Mouse (Mus musculus): ENCODE data around the gene Gm42791. TPM values are rescaled to one million over a fixed set of nuclear protein-coding genes. Genes with fewer than 3 reads are reported as not detected.

The Gm42791 gene
- polyA plus RNA-seq, 1 experiment from 2014 or later, result 2.3 TPM

- 55% methylated on average over 7 of the region's 7 CpGs for WGBS
- peak overlapping the region; percentile 63 for H3K4me3 ChIP-seq
- no peak for ATAC-seq (ENCODE audit: extremely low read depth, insufficient number of reproducible peaks, low FRiP score, low TSS enrichment)
These were observed 639 bp downstream of the Gm42791 start for GRCm38 (mm10) chr5:148994311-148994705.

DNA sequence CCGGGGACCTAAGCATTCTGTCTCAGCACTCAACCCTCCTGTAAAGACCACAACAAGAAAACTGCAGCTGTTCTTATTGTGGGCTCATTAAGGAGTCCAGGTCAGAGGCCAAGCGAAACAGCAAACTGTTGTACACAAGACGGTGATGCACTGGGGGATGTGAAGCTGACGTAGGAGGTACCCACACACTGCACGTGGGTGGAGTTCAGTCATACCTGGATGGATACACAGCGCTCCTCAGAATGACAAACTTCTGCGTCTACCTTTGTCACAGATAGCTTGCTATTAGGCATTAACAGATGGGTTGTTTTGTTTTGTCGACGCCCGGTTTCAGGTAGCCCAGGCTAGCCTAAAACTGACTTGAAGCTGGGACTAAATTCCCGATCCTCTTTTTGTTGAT lies 2.3 kb downstream of the Gm42791 start:
- peaks cover 28% of the 10 kb centered on the region for H3K4me1 ChIP-seq
- H3K36me3 ChIP-seq, result peaks cover 4% of the 10 kb centered on the region
- H3K4me3 ChIP-seq, result no peak overlapping the region
- ATAC-seq (ENCODE audit: extremely low read depth, insufficient number of reproducible peaks, low FRiP score, low TSS enrichment), result no peak
- H3K9ac ChIP-seq, result no peak overlapping the region
- H3K4me2 ChIP-seq, result no peak overlapping the region
- H3K27me3 ChIP-seq (replicated peaks), result no peaks in the 10 kb centered on the region
- 92% methylated on average over 11 of the region's 11 CpGs for WGBS
- H3K27ac ChIP-seq (replicated peaks), result no peak overlapping the region
- H3K9me3 ChIP-seq, result peaks cover 7% of the 10 kb centered on the region; the same call in 1 of the 2 replicates

More at GRCm38 (mm10) chr5:148994311-148994705, 639 bp downstream of the Gm42791 start:
- Histone ChIP-seq H3K27me3 (replicated peaks) (no peaks in the 10 kb centered on the region), H3K36me3 (no peaks in the 10 kb centered on the region), H3K4me2 (peak overlapping the region; percentile 79), H3K9me3 (peaks cover 3% of the 10 kb centered on the region; the same call in 1 of the 2 replicates), H3K27ac (replicated peaks) (peak overlapping the region; percentile 95), H3K9ac (peak overlapping the region; percentile 86), H3K4me1 (peaks cover 28% of the 10 kb centered on the region)

GRCm38 (mm10) chr5:148990891-148991311 lies 4.0 kb downstream of the Gm42791 start:
- H3K9me3 ChIP-seq, result peaks cover 11% of the 10 kb centered on the region; the same call in 1 of the 2 replicates
- peak overlapping the region; percentile 84 for H3K27ac ChIP-seq (replicated peaks)
- peaks cover 6% of the 10 kb centered on the region for H3K36me3 ChIP-seq
- H3K9ac ChIP-seq, result peak overlapping the region; percentile 72
- no peaks in the 10 kb centered on the region for H3K27me3 ChIP-seq (replicated peaks)
- H3K4me1 ChIP-seq, result peaks cover 28% of the 10 kb centered on the region
- ATAC-seq (ENCODE audit: extremely low read depth, insufficient number of reproducible peaks, low FRiP score, low TSS enrichment), result no peak
- H3K4me3 ChIP-seq, result peak overlapping the region; percentile 20
- H3K4me2 ChIP-seq, result peak overlapping the region; percentile 54
- 39% methylated on average over 12 of the region's 12 CpGs for WGBS

DNA sequence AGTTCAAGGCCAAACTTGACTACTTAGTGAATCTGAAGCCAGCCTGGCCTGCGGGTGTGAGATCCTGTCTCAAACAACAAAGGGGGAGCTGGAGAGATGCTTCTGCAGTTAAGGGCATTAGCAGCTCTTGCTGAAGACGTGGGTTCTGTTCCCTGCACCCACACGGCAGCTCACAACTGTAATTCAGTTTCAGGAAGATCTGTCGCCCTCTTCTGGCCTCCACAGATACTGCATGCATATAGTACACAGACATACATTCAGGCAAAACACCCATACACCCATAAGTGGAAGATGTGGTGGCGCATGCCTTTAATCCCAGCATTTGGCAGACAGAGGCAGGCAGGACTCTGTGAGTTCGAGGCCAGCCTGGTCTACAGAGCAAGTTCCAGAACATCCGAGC lies 5.5 kb downstream of the Gm42791 start:
- peaks cover 6% of the 10 kb centered on the region for H3K36me3 ChIP-seq
- no peak overlapping the region for H3K27ac ChIP-seq (replicated peaks)
- 84% methylated on average over 7 of the region's 7 CpGs for WGBS
- peaks cover 19% of the 10 kb centered on the region for H3K4me1 ChIP-seq
- H3K4me3 ChIP-seq, result no peak overlapping the region
- H3K27me3 ChIP-seq (replicated peaks), result no peaks in the 10 kb centered on the region
- no peak overlapping the region for H3K4me2 ChIP-seq
- H3K9ac ChIP-seq, result no peak overlapping the region
- peaks cover 11% of the 10 kb centered on the region; the same call in 1 of the 2 replicates for H3K9me3 ChIP-seq
- no peak for ATAC-seq (ENCODE audit: extremely low read depth, insufficient number of reproducible peaks, low FRiP score, low TSS enrichment)

- Histone ChIP-seq H3K27me3 (replicated peaks) (no peaks in the 10 kb centered on the region), H3K4me3 (peak overlapping the region; percentile 4; the same call in 1 of the 2 replicates), H3K9ac (peak overlapping the region; percentile 40; the same call in 1 of the 2 replicates), H3K4me2 (peak overlapping the region; percentile 52), H3K27ac (replicated peaks) (no peak overlapping the region), H3K9me3 (peaks cover 17% of the 10 kb centered on the region), H3K36me3 (peaks cover 13% of the 10 kb centered on the region), H3K4me1 (no peaks in the 10 kb centered on the region)
- 39% methylated on average over 13 of the region's 13 CpGs for WGBS
- no peak for ATAC-seq (ENCODE audit: extremely low read depth, insufficient number of reproducible peaks, low FRiP score, low TSS enrichment)
These were observed 10.0 kb downstream of the Gm42791 start for GRCm38 (mm10) chr5:148984961-148985360.

DNA sequence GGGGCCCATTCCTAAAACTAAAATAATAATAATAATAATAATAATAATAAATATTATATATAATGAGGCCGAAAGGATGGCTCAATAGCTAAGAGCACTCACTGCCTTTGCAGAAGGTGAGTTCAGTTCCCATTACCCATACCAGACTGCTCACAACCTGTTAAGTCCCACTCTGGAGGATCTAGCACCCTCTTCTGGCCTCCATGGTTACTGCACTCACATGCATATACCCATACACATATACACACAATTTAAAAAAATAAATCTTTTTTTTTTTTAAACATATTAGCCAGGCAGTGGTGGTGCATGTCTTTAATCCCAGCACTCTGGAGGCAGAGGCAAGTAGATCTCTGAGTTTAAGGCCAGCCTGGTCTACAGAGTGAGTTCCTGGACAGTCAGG lies 11.3 kb downstream of the Gm42791 start:
- peaks cover 3% of the 10 kb centered on the region for H3K4me1 ChIP-seq
- peaks cover 13% of the 10 kb centered on the region for H3K36me3 ChIP-seq
- WGBS, result 100% methylated on average over 1 of the region's 1 CpGs
- H3K9ac ChIP-seq, result no peak overlapping the region
- no peak overlapping the region for H3K27ac ChIP-seq (replicated peaks)
- no peak overlapping the region for H3K4me2 ChIP-seq
- no peaks in the 10 kb centered on the region for H3K27me3 ChIP-seq (replicated peaks)
- no peak overlapping the region for H3K4me3 ChIP-seq
- no peak for ATAC-seq (ENCODE audit: extremely low read depth, insufficient number of reproducible peaks, low FRiP score, low TSS enrichment)
- H3K9me3 ChIP-seq, result peaks cover 13% of the 10 kb centered on the region

DNA sequence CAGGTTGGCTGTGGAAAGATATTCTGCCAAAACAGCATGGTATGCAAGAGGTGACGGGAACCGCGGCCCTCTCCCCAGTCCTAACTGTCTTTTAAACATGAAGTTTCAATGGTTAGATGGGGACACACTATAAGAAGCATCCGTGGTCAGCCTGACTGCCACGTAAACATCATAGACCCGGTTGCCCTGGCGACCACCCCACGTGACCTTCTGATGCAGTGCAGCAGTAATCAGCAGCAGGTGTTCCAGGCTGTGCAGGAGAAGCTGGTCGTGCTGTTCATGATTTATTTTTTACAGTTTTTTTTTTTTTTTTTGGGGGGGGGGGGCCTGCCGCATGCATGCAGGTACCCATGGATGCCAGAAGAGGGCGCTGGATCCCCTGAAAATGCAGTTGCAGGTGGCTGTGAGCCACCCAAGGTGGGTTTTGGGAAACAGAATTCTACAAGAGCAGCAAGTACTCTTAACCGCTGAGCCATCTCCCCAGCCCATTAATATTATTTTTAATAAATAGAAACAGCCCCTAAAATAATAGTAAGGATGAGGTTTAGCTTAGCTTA lies 11.8 kb downstream of the Gm42791 start:
- H3K4me3 ChIP-seq, result no peak overlapping the region
- 83% methylated on average over 12 of the region's 12 CpGs for WGBS
- H3K9ac ChIP-seq, result no peak overlapping the region
- no peaks in the 10 kb centered on the region for H3K27me3 ChIP-seq (replicated peaks)
- H3K27ac ChIP-seq (replicated peaks), result no peak overlapping the region
- H3K9me3 ChIP-seq, result peaks cover 13% of the 10 kb centered on the region
- peaks cover 13% of the 10 kb centered on the region for H3K36me3 ChIP-seq
- ATAC-seq (ENCODE audit: extremely low read depth, insufficient number of reproducible peaks, low FRiP score, low TSS enrichment), result no peak
- H3K4me2 ChIP-seq, result no peak overlapping the region
- peaks cover 8% of the 10 kb centered on the region for H3K4me1 ChIP-seq

GRCm38 (mm10) chr5:148982396-148982795 lies 12.6 kb downstream of the Gm42791 start:
- 78% methylated on average over 7 of the region's 7 CpGs for WGBS
- no peak overlapping the region for H3K9ac ChIP-seq
- H3K4me1 ChIP-seq, result peaks cover 16% of the 10 kb centered on the region
- no peaks in the 10 kb centered on the region for H3K27me3 ChIP-seq (replicated peaks)
- no peak for ATAC-seq (ENCODE audit: extremely low read depth, insufficient number of reproducible peaks, low FRiP score, low TSS enrichment)
- peaks cover 7% of the 10 kb centered on the region for H3K9me3 ChIP-seq
- no peak overlapping the region for H3K4me3 ChIP-seq
- peaks cover 7% of the 10 kb centered on the region for H3K36me3 ChIP-seq
- no peak overlapping the region for H3K4me2 ChIP-seq
- H3K27ac ChIP-seq (replicated peaks), result no peak overlapping the region

GRCm38 (mm10) chr5:148980607-148981006 lies 14.3 kb downstream of the Gm42791 start:
- ATAC-seq (ENCODE audit: extremely low read depth, insufficient number of reproducible peaks, low FRiP score, low TSS enrichment), result no peak
- peaks cover 6% of the 10 kb centered on the region for H3K9me3 ChIP-seq
- WGBS, result 48% methylated on average over 6 of the region's 6 CpGs

GRCm38 (mm10) chr5:148978458-148979165 lies 16.3 kb downstream of the Gm42791 start:
- H3K27ac ChIP-seq (replicated peaks), result peak overlapping the region; percentile 71
- 54% methylated on average over 18 of the region's 18 CpGs for WGBS
- 0 out of 2 replicates have a peak overlapping the region, but pooled peaks have one; percentile 25 for H3K9ac ChIP-seq
- H3K4me3 ChIP-seq, result no peak overlapping the region
- peak overlapping the region; percentile 7; the same call in 1 of the 2 replicates for H3K4me2 ChIP-seq
- peaks cover under 1% of the 10 kb centered on the region; the same call in 1 of the 2 replicates for H3K36me3 ChIP-seq
- H3K27me3 ChIP-seq (replicated peaks), result no peaks in the 10 kb centered on the region
- no peak for ATAC-seq (ENCODE audit: extremely low read depth, insufficient number of reproducible peaks, low FRiP score, low TSS enrichment)
- H3K4me1 ChIP-seq, result peaks cover 21% of the 10 kb centered on the region
- peaks cover under 1% of the 10 kb centered on the region for H3K9me3 ChIP-seq

More at GRCm38 (mm10) chr5:148980607-148981006, 14.3 kb downstream of the Gm42791 start:
- Histone ChIP-seq H3K4me3 (no peak overlapping the region), H3K27me3 (replicated peaks) (no peaks in the 10 kb centered on the region), H3K4me1 (peaks cover 21% of the 10 kb centered on the region), H3K9ac (no peak overlapping the region), H3K36me3 (peaks cover 7% of the 10 kb centered on the region), H3K4me2 (no peak overlapping the region), H3K27ac (replicated peaks) (no peak overlapping the region)

GRCm38 (mm10) chr5:148977698-148978457 lies 17.1 kb downstream of the Gm42791 start:
- Histone ChIP-seq H3K9ac (peak overlapping the region; percentile 25), H3K36me3 (no peaks in the 10 kb centered on the region), H3K4me3 (no peak overlapping the region), H3K27ac (replicated peaks) (peak overlapping the region; percentile 71), H3K9me3 (no peaks in the 10 kb centered on the region), H3K4me1 (peaks cover 28% of the 10 kb centered on the region), H3K27me3 (replicated peaks) (no peaks in the 10 kb centered on the region), H3K4me2 (peak overlapping the region; percentile 7; the same call in 1 of the 2 replicates)
- WGBS, result 15% methylated on average over 14 of the region's 14 CpGs
- ATAC-seq (ENCODE audit: extremely low read depth, insufficient number of reproducible peaks, low FRiP score, low TSS enrichment), result no peak
